Mouse (Mus musculus) embryonic facial prominence, embryonic 12.5 days (tissue): ENCODE results near the gene Fbxo5. TPM values are rescaled to one million over a fixed set of nuclear protein-coding genes. Genes with fewer than 3 reads are reported as not detected.

Experiments used
- ATAC-seq: fragments of 200-750 bp; cut with Nextera tagmentation; 2 replicates; pipeline ENCODE4 v1.8.0; 2017; ENCODE audit not compliant: insufficient number of reproducible peaks, insufficient read depth, low FRiP score, low TSS enrichment
- H3K27ac ChIP-seq: fragments of 300-500 bp; sonication (generic); 2 replicates; pipeline ENCODE4 v1.5.1; 2016; ENCODE audit warnings: mild to moderate bottlenecking
- H3K27me3 ChIP-seq: fragments of 300-500 bp; sonication (generic); 2 replicates; pipeline ENCODE4 v1.6.1; 2016; ENCODE audit warnings: mild to moderate bottlenecking, moderate library complexity
- H3K36me3 ChIP-seq: fragments of 300-500 bp; sonication (generic); 2 replicates; pipeline ENCODE4 v1.6.1; 2016; ENCODE audit warnings: mild to moderate bottlenecking
- H3K4me1 ChIP-seq: fragments of 300-500 bp; sonication (generic); 2 replicates; pipeline ENCODE4 v1.6.1; 2016
- H3K4me2 ChIP-seq: fragments of 300-500 bp; sonication (generic); replicated peaks from 2 replicates; pipeline ENCODE4 v1.6.1; 2016; ENCODE audit warnings: mild to moderate bottlenecking, moderate library complexity
- H3K4me3 ChIP-seq: fragments of 300-500 bp; sonication (generic); 2 replicates; pipeline ENCODE4 v1.5.1; 2016; ENCODE audit warnings: mild to moderate bottlenecking
- H3K9ac ChIP-seq: fragments of 300-500 bp; sonication (generic); 2 replicates; pipeline ENCODE4 v1.6.1; 2016; ENCODE audit warnings: mild to moderate bottlenecking, moderate library complexity
- H3K9me3 ChIP-seq: fragments of 300-500 bp; sonication (generic); 2 replicates; pipeline ENCODE4 v1.6.1; 2016; ENCODE audit warnings: mild to moderate bottlenecking, moderate library complexity
- WGBS: fragments of 180-500 bp; shearing (Covaris S2); methylation state at CpG from one replicate; pipeline ENCODE4 v1.1.7; 2016; 5-methylcytosine and 5-hydroxymethylcytosine counted together
- polyA plus RNA-seq: library from polyadenylated mRNA; unstranded; fragments of >200 nt; fragmentation: Nextera tagmentation; extraction: Ambion mirVana; gene quantifications from 2 replicates; pipeline ENCODE4 v1.2.1, GENCODE M21; 2016

Fbxo5 gene
- 79.1 and 79.8 TPM in 2 replicates for polyA plus RNA-seq

DNA sequence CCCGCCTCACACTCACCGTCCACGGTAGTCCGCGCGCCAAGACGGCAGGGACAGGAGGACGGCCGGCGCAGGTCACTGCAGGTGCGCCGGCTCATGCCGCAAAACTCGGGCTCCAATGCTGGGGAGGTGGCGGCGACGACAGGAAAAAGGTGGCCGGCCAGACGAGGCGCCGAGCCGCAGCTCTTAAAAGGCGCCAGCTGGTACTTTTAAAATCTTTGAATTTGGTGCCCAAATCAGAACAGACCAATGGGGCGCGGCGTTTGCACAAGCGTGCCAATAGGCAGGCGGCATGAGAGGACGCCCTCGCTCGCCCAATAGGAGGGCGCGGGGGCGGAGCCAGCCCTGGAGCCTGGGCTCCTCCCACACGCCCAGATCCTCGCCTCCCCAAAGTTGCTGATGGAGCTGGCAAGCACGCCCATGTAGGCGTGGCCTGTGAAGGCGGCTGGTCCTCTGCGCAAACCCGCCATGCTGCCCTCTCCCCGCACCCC is at the start of gene Fbxo5:
Fbxo5 (minus strand) TSS at position 358 of the 488 bp plus-strand sequence.
- peak; percentile 95 for ATAC-seq
- peak within 1 kb of the TSS; percentile 71 for H3K9ac ChIP-seq
- peak within 1 kb of the TSS; percentile 86 for H3K4me2 ChIP-seq
- H3K27me3 ChIP-seq = no peaks in the 10 kb centered on the region
- H3K4me3 ChIP-seq = peak within 1 kb of the TSS; percentile 91
- H3K36me3 ChIP-seq = peaks cover 23% of the 10 kb centered on the region
- under 1% methylated on average over 42 of the region's 42 CpGs for WGBS
- no peaks in the 10 kb centered on the region for H3K9me3 ChIP-seq
- H3K4me1 ChIP-seq = peaks cover 21% of the 10 kb centered on the region
- peak within 1 kb of the TSS; percentile 80 for H3K27ac ChIP-seq

DNA sequence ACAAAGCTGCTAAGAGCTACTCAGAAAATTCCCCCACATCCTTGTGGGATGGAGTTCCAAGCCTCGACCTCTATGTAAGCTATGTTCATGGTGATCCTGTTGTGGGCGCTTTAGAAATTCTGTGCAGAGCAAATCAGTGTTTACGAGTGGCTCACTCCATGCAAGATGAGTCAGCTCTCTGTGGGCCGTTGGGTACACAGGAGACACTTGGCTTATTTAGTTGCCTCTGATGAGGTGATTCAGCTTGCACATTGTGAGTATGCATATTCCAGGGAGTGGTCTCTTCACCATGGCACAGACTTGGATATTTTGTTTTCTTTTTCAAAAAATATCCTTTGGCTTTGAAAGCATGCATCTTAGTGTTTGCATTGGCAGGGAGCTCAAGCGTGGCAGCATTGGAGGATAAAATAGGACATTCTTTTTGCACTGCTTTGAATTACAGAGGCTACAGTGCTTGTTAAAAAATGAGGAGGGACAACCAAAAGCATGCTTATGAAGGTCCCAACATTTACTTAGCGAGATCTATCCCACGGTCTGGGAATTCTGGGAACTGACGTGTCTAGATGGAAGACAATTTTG is 48.0 kb upstream of the Fbxo5 start:
- H3K27me3 ChIP-seq = no peaks in the 10 kb centered on the region
- 83% methylated on average over 8 of the region's 8 CpGs for WGBS
- H3K9ac ChIP-seq = no peak overlapping the region
- H3K4me1 ChIP-seq = no peaks in the 10 kb centered on the region
- ATAC-seq = no peak
- no peak overlapping the region for H3K27ac ChIP-seq
- H3K9me3 ChIP-seq = no peaks in the 10 kb centered on the region
- no peaks in the 10 kb centered on the region for H3K36me3 ChIP-seq
- H3K4me2 ChIP-seq = no peak overlapping the region
- H3K4me3 ChIP-seq = no peak overlapping the region

DNA sequence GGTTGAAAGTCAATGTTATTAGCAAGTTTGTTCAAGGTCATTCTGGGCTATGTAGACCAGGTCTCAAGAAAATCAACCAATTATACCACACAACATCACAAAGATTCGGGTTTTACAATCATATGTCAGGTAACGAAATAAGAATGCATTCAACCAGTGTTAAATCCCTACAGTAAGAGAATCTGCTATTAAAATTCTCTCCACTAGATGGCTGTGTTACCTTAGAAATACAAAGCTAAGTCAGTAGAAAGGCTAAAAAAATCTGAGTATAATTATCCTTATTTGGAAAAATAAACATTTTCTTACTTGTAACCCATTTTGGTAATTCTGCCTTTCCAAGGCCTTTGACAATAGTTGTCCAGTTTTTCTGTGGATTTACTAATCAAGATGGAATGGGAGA is 41.5 kb upstream of the Fbxo5 start:
- no peak overlapping the region for H3K27ac ChIP-seq
- H3K4me2 ChIP-seq = no peak overlapping the region
- H3K9me3 ChIP-seq = no peaks in the 10 kb centered on the region
- no peak for ATAC-seq
- no peaks in the 10 kb centered on the region for H3K36me3 ChIP-seq
- H3K4me3 ChIP-seq = no peak overlapping the region
- no peaks in the 10 kb centered on the region for H3K27me3 ChIP-seq
- no peak overlapping the region for H3K9ac ChIP-seq
- no peaks in the 10 kb centered on the region for H3K4me1 ChIP-seq
- 32% methylated on average over 2 of the region's 2 CpGs for WGBS

DNA sequence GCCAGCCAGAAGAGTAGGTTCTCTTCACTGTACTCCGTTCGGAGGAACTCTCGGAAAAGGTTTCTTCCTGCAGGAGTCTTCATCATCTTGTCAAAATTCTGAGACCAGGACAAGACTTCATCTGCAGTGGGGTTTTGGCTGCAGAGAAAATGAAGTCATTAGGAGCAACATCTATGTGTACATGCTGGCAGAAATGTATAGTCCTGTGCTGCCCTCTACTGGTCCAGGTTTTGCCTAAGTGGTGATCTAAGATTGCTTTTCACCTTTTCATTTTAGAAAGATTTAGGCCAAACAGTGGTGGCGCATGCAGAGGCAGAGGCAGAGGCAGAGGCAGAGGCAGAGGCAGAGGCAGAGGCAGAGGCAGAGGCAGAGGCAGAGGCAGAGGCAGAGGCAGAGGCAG is 36.0 kb upstream of the Fbxo5 start:
- no peak for ATAC-seq
- WGBS = 84% methylated on average over 4 of the region's 4 CpGs
- H3K9me3 ChIP-seq = no peaks in the 10 kb centered on the region
- H3K4me2 ChIP-seq = no peak overlapping the region
- no peaks in the 10 kb centered on the region for H3K27me3 ChIP-seq
- no peak overlapping the region for H3K4me3 ChIP-seq
- no peaks in the 10 kb centered on the region for H3K36me3 ChIP-seq
- no peak overlapping the region for H3K9ac ChIP-seq
- H3K4me1 ChIP-seq = no peaks in the 10 kb centered on the region
- H3K27ac ChIP-seq = no peak overlapping the region

DNA sequence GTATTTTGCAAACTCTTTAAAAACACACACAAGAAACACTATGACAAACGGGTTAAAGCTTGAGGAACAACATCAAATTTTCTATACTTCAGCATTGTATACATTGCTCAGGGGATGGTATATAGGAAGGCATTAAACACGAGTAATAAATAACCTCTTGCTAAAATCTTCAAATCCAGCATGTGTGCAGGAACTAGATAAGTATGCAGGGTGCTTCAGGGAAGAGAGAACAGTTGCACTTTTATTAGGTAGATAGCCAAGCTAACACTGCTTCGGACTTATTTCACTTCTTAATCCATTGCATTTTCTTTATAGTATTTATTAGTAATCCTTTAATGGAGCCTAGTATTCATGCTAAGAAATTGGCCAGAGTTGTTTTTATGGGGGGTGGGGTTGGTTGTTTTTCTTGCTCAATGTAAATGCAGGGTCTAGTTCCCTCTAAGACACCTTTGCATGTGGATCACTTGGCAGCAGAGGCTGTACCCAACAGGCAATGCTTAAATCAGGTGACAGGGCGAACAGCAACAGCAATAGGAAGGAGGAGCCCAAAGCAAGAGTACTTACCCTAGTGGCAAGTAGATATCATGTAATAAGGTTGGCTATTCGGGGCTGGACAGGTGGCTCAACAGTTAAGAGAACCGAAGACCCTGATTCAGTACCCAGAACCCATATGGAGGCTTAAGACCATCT is 21.1 kb upstream of the Fbxo5 start:
- 75% methylated on average over 6 of the region's 6 CpGs for WGBS
- Histone ChIP-seq H3K4me2 (no peak overlapping the region), H3K9ac (no peak overlapping the region), H3K27me3 (no peaks in the 10 kb centered on the region), H3K9me3 (no peaks in the 10 kb centered on the region), H3K27ac (no peak overlapping the region), H3K4me3 (no peak overlapping the region), H3K4me1 (peaks cover 13% of the 10 kb centered on the region), H3K36me3 (0 out of 2 replicates have a peak, but pooled peaks cover 5% of the 10 kb centered on the region)
- ATAC-seq = no peak

DNA sequence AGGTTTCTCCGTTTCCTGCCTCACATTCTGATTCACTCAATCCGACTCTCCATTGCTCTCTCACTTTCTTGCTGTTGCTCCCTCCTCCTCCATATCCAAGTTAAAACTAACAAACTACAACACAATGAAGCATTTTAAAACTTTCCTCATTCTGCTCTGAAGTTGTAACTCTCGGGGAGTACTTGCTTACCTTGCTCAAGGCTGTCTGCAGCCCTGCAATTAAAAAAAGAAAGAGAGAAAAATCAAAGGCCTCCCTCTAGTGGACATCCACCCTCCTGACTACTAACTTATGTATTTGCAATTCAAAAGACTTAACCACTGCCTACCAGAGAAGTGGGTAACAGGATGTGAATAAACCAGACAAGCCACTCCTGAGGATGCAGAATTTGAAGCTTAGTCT is 19.4 kb upstream of the Fbxo5 start:
- no peaks in the 10 kb centered on the region for H3K9me3 ChIP-seq

DNA sequence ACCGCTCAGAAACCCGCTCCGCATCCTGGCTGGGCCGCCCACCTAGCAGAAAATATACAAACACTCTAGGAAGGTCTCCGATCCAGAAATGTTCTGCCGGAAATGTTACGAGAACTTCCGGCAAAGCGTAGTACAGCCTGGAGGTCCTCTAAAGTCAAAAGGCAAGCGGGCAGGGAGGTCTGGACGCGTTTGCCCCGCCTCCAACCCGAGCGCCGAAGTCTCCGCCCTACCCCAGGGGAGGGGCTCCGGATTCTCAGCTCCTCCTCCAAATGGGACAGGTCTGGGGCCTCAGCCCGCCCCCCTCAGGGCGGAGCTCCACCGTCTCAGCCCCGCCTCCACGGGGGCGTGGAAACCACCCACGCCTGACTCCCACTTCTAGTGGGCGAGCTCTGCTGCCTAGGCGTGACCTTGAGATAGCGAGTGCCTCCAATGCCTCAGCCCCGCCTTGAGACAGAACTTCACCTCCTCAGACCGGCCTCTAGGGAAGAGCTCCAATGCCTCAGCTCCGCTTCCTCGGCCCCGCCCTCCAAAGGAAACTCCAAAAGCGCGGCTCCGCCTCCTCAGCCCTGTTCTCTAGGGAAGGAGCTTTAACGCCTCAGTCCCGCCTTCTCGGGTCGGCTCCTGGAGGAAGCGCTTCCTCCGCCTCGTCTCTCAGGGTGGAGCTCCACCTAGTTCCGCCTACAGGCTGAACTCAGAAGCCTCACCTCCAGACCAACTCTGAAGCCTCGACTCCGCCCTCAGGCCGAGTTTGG is 18.5 kb upstream of the Fbxo5 start, which contains the start of gene Mtrf1l:
Mtrf1l (minus strand) TSS at position 171 of the 752 bp plus-strand sequence.
- peak within 1 kb of the TSS; percentile 93 for H3K27ac ChIP-seq
- H3K4me2 ChIP-seq = peak within 1 kb of the TSS; percentile 65
- under 1% methylated on average over 47 of the region's 47 CpGs for WGBS
- peak within 1 kb of the TSS; percentile 93 for H3K9ac ChIP-seq
- H3K36me3 ChIP-seq = peaks cover 13% of the 10 kb centered on the region
- H3K4me3 ChIP-seq = peak within 1 kb of the TSS; percentile 93
- H3K27me3 ChIP-seq = no peaks in the 10 kb centered on the region
- H3K9me3 ChIP-seq = no peaks in the 10 kb centered on the region
- peak; percentile 95 for ATAC-seq
- H3K4me1 ChIP-seq = peaks cover 13% of the 10 kb centered on the region

More for the DNA sequence above, 19.4 kb upstream of the Fbxo5 start:
- H3K9ac ChIP-seq = no peak overlapping the region
- H3K36me3 ChIP-seq = peaks cover 5% of the 10 kb centered on the region; the same call in 1 of the 2 replicates
- H3K27ac ChIP-seq = peak overlapping the region; percentile 93
- peak overlapping the region; percentile 93 for H3K4me3 ChIP-seq
- 2% methylated on average over 3 of the region's 3 CpGs for WGBS
- no peaks in the 10 kb centered on the region for H3K27me3 ChIP-seq
- peaks cover 13% of the 10 kb centered on the region for H3K4me1 ChIP-seq
- no peak for ATAC-seq
- peak overlapping the region; percentile 65 for H3K4me2 ChIP-seq

DNA sequence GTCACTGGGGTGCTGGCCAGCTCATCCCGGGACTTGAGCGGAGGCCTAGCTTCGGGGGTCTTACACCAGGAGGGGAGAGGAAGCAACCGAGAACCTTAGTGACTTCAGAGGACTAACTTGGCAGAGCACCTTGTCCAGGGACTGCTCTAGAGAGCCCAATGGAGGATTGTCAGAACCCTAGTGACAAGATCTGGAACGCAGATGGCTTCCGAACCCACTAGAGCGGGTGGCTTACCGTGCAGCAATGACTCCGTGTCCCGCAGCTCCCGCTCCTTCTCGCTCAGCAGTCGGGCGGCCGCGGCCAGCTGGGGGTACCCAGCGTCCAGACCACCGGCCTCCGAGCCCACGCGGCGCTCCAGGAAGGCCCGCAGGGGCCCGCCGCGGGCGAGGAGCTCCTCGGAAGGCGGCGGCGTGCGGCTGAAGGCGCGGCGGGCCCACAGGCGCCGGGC is 17.9 kb upstream of the Fbxo5 start:
- H3K4me1 ChIP-seq = peaks cover 13% of the 10 kb centered on the region
- no peaks in the 10 kb centered on the region for H3K27me3 ChIP-seq
- peak overlapping the region; percentile 59 for H3K4me2 ChIP-seq
- H3K4me3 ChIP-seq = peak overlapping the region; percentile 93
- H3K27ac ChIP-seq = peak overlapping the region; percentile 93
- WGBS = under 1% methylated on average over 37 of the region's 37 CpGs
- H3K9ac ChIP-seq = peak overlapping the region; percentile 93
- no peaks in the 10 kb centered on the region for H3K9me3 ChIP-seq
- ATAC-seq = peak; percentile 17; the same call in 1 of the 2 replicates
- H3K36me3 ChIP-seq = peaks cover 19% of the 10 kb centered on the region

DNA sequence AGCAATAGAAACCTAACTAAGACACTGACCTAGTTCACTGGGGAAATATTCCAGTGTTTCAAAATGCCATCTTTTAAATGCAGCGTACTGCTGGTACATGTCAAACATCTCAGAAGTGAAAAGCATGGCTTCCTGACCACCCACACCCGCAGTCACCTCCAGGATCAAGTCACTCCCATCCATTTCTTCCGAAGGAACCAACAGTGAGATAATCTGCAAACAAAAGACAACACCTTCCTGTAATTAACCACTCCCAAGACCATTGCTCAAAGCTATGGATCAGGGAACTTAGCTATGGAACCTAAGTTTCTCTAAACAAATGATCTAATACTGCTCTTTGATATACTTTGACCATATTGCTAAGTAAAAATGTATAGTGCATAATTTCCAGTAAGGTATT is 13.4 kb upstream of the Fbxo5 start:
- Histone ChIP-seq H3K36me3 (peaks cover 53% of the 10 kb centered on the region), H3K4me3 (no peak overlapping the region), H3K9ac (no peak overlapping the region), H3K9me3 (no peaks in the 10 kb centered on the region), H3K4me2 (no peak overlapping the region), H3K27ac (no peak overlapping the region), H3K4me1 (peaks cover 13% of the 10 kb centered on the region), H3K27me3 (no peaks in the 10 kb centered on the region)
- 95% methylated on average over 3 of the region's 3 CpGs for WGBS
- ATAC-seq = no peak

DNA sequence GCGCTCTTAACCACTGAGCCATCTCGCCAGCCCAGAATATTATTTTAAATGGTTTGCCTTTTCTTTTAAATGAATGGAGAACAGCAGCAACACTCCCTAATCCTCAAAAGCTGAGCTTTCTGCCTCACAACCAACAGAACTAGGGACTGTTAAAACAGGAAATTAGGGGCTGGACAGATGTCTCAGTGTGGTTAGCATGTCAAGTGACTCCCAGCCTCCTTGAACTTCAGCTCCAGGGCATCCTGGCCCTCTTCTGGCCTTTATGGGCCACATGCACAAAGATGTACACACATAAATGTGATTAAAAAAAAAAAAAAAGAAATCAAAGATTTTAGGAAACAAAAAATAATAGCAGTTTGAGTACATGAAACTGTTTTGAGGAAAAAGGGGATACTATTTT is 10.6 kb upstream of the Fbxo5 start:
- H3K27me3 ChIP-seq = no peaks in the 10 kb centered on the region
- H3K4me1 ChIP-seq = no peaks in the 10 kb centered on the region
- H3K27ac ChIP-seq = no peak overlapping the region
- no peaks in the 10 kb centered on the region for H3K9me3 ChIP-seq
- H3K4me2 ChIP-seq = no peak overlapping the region
- ATAC-seq = no peak
- H3K4me3 ChIP-seq = no peak overlapping the region
- peaks cover 71% of the 10 kb centered on the region for H3K36me3 ChIP-seq
- 97% methylated on average over 2 of the region's 2 CpGs for WGBS
- H3K9ac ChIP-seq = no peak overlapping the region

DNA sequence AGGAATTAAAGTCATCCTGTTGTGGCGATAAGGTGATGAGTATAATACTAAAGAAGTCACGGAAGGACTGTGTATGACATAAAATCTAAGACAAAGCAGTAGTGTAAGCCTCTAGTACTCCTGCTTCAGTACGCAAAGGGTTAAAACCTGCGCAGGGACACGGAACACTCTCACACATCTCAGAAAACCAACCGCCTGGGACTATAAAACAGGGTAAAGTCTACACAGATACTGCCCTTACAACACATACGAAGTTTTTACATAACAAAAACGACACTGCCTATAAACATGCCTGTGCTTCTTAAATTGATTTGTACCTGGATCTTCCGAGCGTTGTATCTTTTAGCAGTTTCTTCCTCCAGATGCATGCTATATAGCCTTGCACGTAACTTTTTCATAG is 8.3 kb upstream of the Fbxo5 start:
- Histone ChIP-seq H3K4me3 (no peak overlapping the region), H3K9me3 (no peaks in the 10 kb centered on the region), H3K4me2 (no peak overlapping the region), H3K36me3 (peaks cover 61% of the 10 kb centered on the region), H3K4me1 (no peaks in the 10 kb centered on the region), H3K27ac (no peak overlapping the region), H3K9ac (no peak overlapping the region), H3K27me3 (no peaks in the 10 kb centered on the region)
- ATAC-seq = no peak
- 90% methylated on average over 11 of the region's 11 CpGs for WGBS
